Mouse (Mus musculus) lung, postnatal 10 days (tissue): ENCODE measurements around the gene Samd4b.

Experiments
- DNase-seq: peaks from one replicate; pipeline ENCODE4 v3.0.0; 2021

The Samd4b gene

GRCm38 (mm10) chr7:28586663-28587411 lies 11.1 kb downstream of the Samd4b start:
- DNase-seq = peak; percentile 74

DNA sequence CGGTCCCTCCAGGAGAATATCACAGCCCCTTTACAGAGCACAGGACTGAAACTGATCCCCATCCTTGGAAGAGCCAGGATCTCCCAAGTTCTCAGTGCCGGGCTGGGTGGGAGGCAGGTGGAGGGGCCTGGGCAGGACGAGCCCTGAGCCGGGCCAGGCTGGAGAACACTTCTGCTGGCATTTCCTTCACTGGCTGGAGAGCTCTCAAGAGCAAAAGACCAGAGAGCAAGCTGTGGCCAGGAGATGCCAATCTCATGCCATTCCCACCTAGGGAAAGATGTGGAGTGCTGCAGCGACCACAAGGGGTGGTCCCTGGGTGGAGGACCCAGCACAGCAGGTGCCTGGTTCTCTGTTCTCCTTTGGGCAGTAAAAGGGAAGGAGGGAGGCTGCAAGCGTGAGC lies 12.9 kb downstream of the Samd4b start:
- peak; percentile 35 for DNase-seq

GRCm38 (mm10) chr7:28584468-28584867 lies 13.5 kb downstream of the Samd4b start:
- DNase-seq = no peak

DNA sequence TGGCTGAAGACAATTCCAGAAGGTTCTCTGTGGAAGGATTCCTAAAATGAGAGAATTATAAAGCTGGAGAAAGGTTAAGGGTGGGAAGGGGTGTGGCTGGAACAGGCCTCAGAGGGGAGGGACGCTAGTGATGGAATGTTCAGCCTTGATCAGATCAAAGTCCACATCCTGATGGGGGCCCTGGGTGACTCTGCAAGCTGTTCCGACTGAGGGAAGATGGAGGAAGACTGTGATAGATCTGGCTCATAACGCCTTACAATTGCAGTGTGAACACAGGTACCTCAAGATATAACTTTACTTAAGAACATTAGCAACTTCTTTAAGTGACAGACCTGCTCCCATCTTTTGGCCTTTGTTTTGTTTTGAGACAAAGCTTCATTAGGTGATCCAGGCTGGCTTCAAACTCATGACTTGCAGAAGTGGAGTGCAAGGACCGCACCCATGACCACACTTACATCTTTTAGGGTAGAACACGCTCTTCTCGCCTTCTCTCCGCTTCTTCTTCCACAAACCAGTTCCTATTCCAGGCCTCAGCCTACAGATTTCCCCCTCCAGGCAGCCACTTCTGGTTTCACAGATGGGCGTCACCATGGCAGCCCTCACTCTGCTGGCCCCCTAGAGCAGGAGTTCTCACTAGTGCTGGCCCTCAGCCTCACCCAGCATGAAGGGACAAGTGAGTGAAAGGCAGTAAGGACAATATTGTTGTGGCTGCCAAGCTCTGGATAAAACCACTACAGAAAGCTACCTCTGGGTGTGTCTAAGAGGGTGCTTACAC lies 14.2 kb downstream of the Samd4b start:
- peak; percentile 26 for DNase-seq

GRCm38 (mm10) chr7:28582841-28583240 lies 15.1 kb downstream of the Samd4b start:
- DNase-seq = no peak

DNA sequence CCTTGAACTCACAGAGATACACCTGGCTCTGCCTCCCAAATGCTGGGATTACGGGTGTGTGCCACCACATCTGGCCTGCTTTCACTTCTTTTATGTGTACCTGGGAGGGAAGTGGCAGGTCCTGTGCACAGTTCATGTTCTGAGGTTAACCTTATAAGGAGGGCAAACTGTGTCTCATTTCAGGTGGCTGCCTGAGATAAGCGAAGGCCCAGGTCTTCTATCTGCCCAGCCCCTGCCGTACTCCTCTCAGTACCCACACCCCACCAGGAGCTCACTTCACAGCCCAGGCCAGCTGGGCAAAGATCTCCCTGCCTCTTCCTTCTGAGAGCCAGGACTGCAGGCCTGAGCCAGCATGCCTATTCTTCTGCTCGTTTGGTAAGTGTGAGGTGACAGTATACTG lies 16.2 kb downstream of the Samd4b start:
- DNase-seq = no peak

- no peak for DNase-seq
Observed at GRCm38 (mm10) chr7:28579826-28580225, 18.1 kb downstream of the Samd4b start.

DNA sequence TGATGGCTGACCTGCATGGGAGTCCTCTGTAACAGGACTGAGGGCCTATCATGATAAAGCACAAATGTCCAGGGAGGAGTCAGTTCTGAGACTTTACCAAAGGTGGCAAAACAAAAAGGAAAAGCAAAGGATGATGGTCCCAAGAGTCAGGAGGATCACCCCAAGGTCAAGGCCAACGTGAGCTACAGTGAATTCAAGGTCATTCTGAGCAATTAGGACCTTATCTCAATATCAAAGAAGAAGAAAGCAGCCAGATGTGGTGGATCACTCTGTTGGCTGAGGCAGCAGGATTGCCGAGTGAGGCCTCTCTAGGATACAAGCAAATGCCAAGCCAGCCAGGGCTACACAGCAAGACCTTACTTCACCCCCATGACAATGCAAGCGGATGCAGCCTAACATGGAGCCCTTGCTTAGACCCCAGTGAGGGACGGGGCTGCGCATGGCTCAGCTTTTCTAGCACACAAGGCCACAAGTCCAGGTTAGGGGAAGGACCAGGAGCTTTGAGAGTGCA lies 19.3 kb downstream of the Samd4b start:
- no peak for DNase-seq

GRCm38 (mm10) chr7:28577826-28578542 lies 20.0 kb downstream of the Samd4b start:
- peak; percentile 80 for DNase-seq

DNA sequence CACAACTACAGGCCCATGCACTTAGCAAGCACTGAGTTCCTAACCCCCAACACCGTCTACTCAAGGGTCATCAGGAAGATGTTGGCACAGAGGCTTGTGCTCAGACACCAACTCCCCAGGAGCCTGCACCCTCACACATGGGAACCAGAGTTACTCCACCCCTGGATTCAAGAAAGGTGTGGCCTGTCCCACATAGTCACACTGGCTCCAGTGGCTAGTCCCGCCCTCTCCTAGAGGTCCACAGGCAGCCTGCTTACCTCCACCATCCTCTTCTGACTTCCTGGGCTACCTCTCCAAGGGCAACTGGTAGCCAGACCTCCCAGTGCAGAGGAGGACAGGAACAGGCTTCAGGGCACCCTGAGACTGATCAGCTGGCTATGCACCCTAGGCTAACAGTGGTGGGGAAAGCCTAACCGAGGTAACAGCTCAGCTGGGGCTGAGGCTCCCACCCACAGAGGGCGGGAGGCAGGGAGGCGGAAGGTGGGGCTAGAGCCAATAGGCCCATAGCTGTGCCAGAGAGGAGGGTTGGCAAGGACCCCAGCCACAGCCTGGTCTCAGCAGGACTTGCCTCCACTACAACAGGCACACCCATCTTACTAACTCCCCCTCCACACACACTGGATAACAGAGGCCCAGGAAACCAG lies 21.6 kb downstream of the Samd4b start:
- peak; percentile 91 for DNase-seq

DNA sequence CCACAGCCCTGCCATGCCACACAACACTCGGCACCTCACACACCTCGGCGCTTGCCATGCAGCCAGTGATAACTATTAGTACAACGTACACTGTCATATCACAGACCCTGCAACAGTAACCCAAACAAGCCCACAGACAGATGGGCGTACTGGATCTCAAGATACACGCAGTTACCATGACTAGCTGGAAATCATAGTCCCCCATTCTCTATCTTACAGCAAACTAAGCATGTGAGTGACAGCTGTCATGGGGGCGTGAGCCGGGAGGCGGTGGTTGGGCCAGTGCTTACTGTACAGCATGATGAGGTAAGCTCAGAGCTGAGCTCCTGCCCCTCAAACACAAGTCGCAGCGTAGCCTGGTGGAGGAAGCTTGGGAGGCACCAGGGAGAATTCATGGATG lies 22.3 kb downstream of the Samd4b start:
- DNase-seq = peak; percentile 15

DNA sequence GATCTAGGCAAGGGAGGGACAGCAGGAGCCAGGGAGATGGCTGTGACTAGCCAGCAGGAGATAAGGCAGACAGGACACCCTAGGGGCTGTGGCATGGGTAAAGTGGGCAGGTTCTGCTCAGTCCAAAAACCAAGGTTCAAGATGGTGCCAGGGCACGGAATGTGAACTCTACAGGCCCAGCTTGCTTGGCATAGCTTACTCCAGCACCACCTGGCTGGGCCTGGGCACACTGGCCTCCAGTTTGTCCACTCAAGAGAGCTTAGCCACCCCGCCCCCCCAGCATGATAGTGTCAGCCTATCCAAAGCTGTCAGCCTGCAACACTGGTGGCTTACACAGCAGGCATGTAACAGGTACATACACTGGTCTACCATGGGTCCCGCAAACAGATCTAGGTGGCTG lies 24.7 kb downstream of the Samd4b start:
- DNase-seq = no peak

- DNase-seq = no peak
Observed at GRCm38 (mm10) chr7:28572689-28573088, 25.3 kb downstream of the Samd4b start.

GRCm38 (mm10) chr7:28570982-28571682 lies 26.8 kb downstream of the Samd4b start:
- DNase-seq = peak; percentile 73

- DNase-seq = peak; percentile 91
Observed at GRCm38 (mm10) chr7:28570291-28570981, 27.5 kb downstream of the Samd4b start.

- peak; percentile 83 for DNase-seq
Observed at GRCm38 (mm10) chr7:28568253-28568652, 29.7 kb downstream of the Samd4b start.

DNA sequence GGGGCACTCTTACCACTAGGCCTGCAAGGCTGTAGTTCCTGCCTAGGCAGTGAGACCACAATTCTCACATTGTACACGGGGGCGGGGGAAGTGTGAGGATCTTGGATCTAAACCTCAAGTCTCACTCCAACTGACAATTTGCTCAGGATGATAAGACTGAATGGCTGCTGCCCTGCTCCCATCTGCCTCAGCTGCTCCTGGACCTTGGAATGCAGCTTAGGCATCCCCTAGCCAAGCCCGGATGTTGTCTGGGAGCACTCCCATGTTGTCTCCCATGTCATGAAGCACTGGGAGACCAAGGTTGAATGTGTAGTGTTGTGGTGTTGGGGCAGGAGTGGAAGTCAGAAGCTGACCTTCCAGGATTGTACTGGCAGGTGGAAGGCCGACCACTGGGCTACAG lies 30.4 kb downstream of the Samd4b start:
- no peak for DNase-seq

GRCm38 (mm10) chr7:28565407-28565806 lies 32.5 kb downstream of the Samd4b start:
- DNase-seq = no peak

- no peak for DNase-seq
Observed at GRCm38 (mm10) chr7:28562951-28563350, 35.0 kb downstream of the Samd4b start.

GRCm38 (mm10) chr7:28562371-28562770 lies 35.6 kb downstream of the Samd4b start:
- DNase-seq = no peak

DNA sequence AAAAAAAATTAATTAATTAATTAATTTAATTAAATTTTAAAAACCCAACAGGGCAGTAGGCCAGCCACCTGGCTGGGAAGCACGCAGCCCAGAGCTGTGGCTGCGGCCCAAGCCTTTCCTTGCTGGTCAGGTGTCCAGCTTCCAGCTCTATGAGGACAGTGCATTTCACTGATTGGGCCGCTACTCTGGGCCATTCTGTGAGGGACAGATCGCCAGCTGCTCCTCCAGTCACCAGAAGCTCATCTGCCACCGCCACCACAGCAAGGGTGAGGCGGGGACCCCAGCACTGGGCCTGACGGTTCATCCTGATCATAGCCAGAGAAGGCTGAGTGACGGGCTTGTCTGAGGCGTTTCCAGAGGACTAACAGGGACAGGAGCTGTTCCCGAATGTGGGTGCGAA lies 36.0 kb downstream of the Samd4b start:
- no peak for DNase-seq

GRCm38 (mm10) chr7:28560856-28561255 lies 37.1 kb downstream of the Samd4b start:
- DNase-seq = no peak
